Mouse (Mus musculus) stomach, embryonic 14.5 days (tissue): ENCODE results near the gene Mettl6. TPM values are rescaled to one million over a fixed set of nuclear protein-coding genes. Genes with fewer than 3 reads are reported as not detected.

Experiments used
- ATAC-seq: fragments of 200-750 bp; cut with Nextera tagmentation; 2 replicates; pipeline ENCODE4 v1.8.0; 2017; ENCODE audit warnings: low read depth, moderate TSS enrichment; ENCODE audit not compliant: insufficient number of reproducible peaks, insufficient read depth, low FRiP score
- H3K27ac ChIP-seq: fragments of 300-500 bp; sonication (generic); 2 replicates; pipeline ENCODE4 v1.5.1; 2014; ENCODE audit warnings: mild to moderate bottlenecking, low read length, moderate library complexity, mixed read lengths
- H3K27me3 ChIP-seq: fragments of 300-500 bp; sonication (generic); 2 replicates; pipeline ENCODE4 v1.6.1; 2014; ENCODE audit warnings: low read length, control low read depth, mixed read lengths; ENCODE audit not compliant: control insufficient read depth, insufficient read depth
- H3K36me3 ChIP-seq: fragments of 300-500 bp; sonication (generic); 2 replicates; pipeline ENCODE4 v1.6.1; 2014; ENCODE audit warnings: mild to moderate bottlenecking, control low read depth, low read length, moderate library complexity, mixed read lengths; ENCODE audit not compliant: control insufficient read depth, insufficient read depth
- H3K4me1 ChIP-seq: fragments of 300-500 bp; sonication (generic); 2 replicates; pipeline ENCODE4 v1.6.1; 2014; ENCODE audit warnings: low read length, control low read depth, mixed read lengths; ENCODE audit not compliant: control insufficient read depth, insufficient read depth
- H3K4me2 ChIP-seq: fragments of 300-500 bp; sonication (generic); replicated peaks from 2 replicates; pipeline ENCODE4 v1.6.1; 2014; ENCODE audit warnings: low read depth, low read length, control low read depth
- H3K4me3 ChIP-seq: fragments of 300-500 bp; sonication (generic); 2 replicates; pipeline ENCODE4 v1.5.1; 2014; ENCODE audit warnings: low read depth, low read length, control low read depth
- H3K9ac ChIP-seq: fragments of 300-500 bp; sonication (generic); replicated peaks from 2 replicates; pipeline ENCODE4 v1.6.1; 2014; ENCODE audit warnings: low read depth, mild to moderate bottlenecking, control low read depth, low read length, moderate library complexity, mixed read lengths
- H3K9me3 ChIP-seq: fragments of 300-500 bp; sonication (generic); 2 replicates; pipeline ENCODE4 v1.6.1; 2016; ENCODE audit warnings: low read depth, low read length, control low read depth; ENCODE audit not compliant: control insufficient read depth
- WGBS: fragments of 180-500 bp; shearing (Covaris S2); extraction: QIAGEN DNeasy Blood & Tissue Kit; methylation state at CpG from one replicate; pipeline ENCODE4 v1.1.7; 2014; 5-methylcytosine and 5-hydroxymethylcytosine counted together
- polyA plus RNA-seq: library from polyadenylated mRNA; unstranded; fragments of >200 nt; fragmentation: Nextera tagmentation; extraction: Ambion mirVana; gene quantifications from 2 replicates; pipeline ENCODE4 v1.2.1, GENCODE M21; 2014

Mettl6 gene
- polyA plus RNA-seq, 1 experiment from 2014 or later, result 65.9 TPM

GRCm38 (mm10) chr14:31443616-31444015 is 51.2 kb downstream of the Mettl6 start:
- WGBS, result 65% methylated on average over 6 of the region's 6 CpGs
- H3K9me3 ChIP-seq, result no peaks in the 10 kb centered on the region
- no peak for ATAC-seq
- no peak overlapping the region for H3K4me2 ChIP-seq
- H3K27me3 ChIP-seq, result no peaks in the 10 kb centered on the region
- H3K36me3 ChIP-seq, result no peaks in the 10 kb centered on the region
- no peak overlapping the region for H3K4me3 ChIP-seq
- H3K4me1 ChIP-seq, result no peaks in the 10 kb centered on the region
- H3K9ac ChIP-seq, result no peak overlapping the region
- no peak overlapping the region for H3K27ac ChIP-seq

GRCm38 (mm10) chr14:31440725-31441124 is 54.1 kb downstream of the Mettl6 start:
- no peaks in the 10 kb centered on the region for H3K4me1 ChIP-seq
- no peak overlapping the region for H3K9ac ChIP-seq
- no peaks in the 10 kb centered on the region for H3K9me3 ChIP-seq
- H3K4me3 ChIP-seq, result no peak overlapping the region
- no peaks in the 10 kb centered on the region for H3K27me3 ChIP-seq
- no peak overlapping the region for H3K4me2 ChIP-seq
- no peak for ATAC-seq
- H3K36me3 ChIP-seq, result no peaks in the 10 kb centered on the region
- 80% methylated on average over 6 of the region's 6 CpGs for WGBS
- no peak overlapping the region for H3K27ac ChIP-seq

DNA sequence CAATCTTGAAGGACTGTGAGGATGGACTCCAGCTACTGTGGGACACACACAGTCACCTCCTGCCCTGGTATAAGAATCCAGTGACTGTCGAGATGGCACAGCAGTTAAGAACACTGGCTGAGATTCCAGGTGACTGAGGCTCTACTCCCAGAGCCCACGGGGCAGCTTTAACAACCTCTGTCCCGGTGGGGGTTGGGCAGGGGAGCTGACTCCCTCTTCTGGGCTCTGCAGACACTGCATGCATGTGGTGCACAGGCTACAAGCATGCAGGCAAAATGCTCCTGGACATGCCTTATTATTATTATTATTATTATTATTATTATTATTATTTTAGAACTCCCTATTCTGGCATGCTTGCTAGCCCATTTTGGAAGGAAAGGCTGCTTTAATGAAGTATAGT is 54.6 kb downstream of the Mettl6 start:
- Histone ChIP-seq H3K27me3 (no peaks in the 10 kb centered on the region), H3K27ac (no peak overlapping the region), H3K4me1 (no peaks in the 10 kb centered on the region), H3K9ac (no peak overlapping the region), H3K4me3 (no peak overlapping the region), H3K36me3 (no peaks in the 10 kb centered on the region), H3K4me2 (no peak overlapping the region), H3K9me3 (no peaks in the 10 kb centered on the region)
- 23% methylated on average over 3 of the region's 3 CpGs for WGBS
- ATAC-seq, result no peak

GRCm38 (mm10) chr14:31439279-31439678 is 55.6 kb downstream of the Mettl6 start:
- H3K4me3 ChIP-seq, result no peak overlapping the region
- H3K9ac ChIP-seq, result no peak overlapping the region
- peaks cover under 1% of the 10 kb centered on the region; the same call in 1 of the 2 replicates for H3K4me1 ChIP-seq
- no peaks in the 10 kb centered on the region for H3K9me3 ChIP-seq
- H3K27me3 ChIP-seq, result no peaks in the 10 kb centered on the region
- no peaks in the 10 kb centered on the region for H3K36me3 ChIP-seq
- 68% methylated on average over 11 of the region's 11 CpGs for WGBS
- H3K27ac ChIP-seq, result no peak overlapping the region
- ATAC-seq, result no peak
- no peak overlapping the region for H3K4me2 ChIP-seq

- no peak overlapping the region for H3K27ac ChIP-seq
- H3K4me1 ChIP-seq, result peaks cover 9% of the 10 kb centered on the region; the same call in 1 of the 2 replicates
- no peaks in the 10 kb centered on the region for H3K36me3 ChIP-seq
- no peak for ATAC-seq
- H3K4me3 ChIP-seq, result no peak overlapping the region
- H3K4me2 ChIP-seq, result no peak overlapping the region
- no peak overlapping the region for H3K9ac ChIP-seq
- H3K27me3 ChIP-seq, result no peaks in the 10 kb centered on the region
- no peaks in the 10 kb centered on the region for H3K9me3 ChIP-seq
- WGBS, result 77% methylated on average over 8 of the region's 8 CpGs
These were observed 56.9 kb downstream of the Mettl6 start for GRCm38 (mm10) chr14:31437826-31438529.

DNA sequence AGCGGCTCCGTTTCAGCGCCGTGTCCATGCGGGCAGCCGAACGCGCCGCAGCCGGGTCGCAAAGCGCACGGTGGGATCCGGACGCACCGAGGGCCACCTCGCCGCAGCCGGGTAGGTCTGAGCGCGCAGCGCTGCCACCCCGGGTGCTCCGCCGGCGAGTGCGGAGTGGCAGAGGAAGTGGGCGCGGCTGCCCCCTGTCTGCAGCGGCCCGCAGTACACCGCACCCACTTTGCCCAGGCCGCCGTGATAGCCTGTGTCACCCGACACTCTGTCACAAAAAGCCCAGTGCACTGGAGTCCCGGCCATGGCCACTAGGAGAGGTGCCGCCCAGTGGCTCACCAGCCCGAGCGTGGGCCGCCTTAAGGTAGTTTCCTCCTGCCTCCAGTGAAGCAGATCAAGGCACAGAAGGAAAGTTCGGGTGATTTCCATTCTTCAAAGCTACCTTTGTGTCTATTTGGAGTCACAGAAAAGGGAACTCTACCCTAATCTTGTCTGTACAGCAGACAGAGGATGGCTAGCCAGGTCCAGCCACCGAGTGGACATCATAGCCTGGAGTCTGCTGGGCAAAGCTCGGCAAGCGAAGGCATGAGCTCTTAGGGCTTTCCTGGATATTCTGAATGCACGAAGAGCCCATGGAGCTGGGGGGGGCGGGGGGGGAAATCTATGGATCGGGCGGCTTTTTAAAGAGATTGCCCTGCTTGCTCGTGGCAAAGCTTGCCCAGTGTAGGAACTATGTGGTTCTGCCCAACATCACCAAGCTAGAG is 58.7 kb downstream of the Mettl6 start, which contains the start of gene Sh3bp5:
TSS of gene Sh3bp5 (minus strand) at position 149 of the 764 bp plus-strand sequence.
- ATAC-seq, result peak; percentile 92
- Histone ChIP-seq H3K4me3 (peak within 1 kb of the TSS; percentile 62), H3K9me3 (no peaks in the 10 kb centered on the region), H3K27ac (no peak within 1 kb of the TSS; the same call in 1 of the 2 replicates), H3K4me1 (peaks cover 15% of the 10 kb centered on the region; the same call in 1 of the 2 replicates), H3K36me3 (no peaks in the 10 kb centered on the region), H3K9ac (peak within 1 kb of the TSS; percentile 65), H3K4me2 (peak within 1 kb of the TSS; percentile 97), H3K27me3 (no peaks in the 10 kb centered on the region)
- 9% methylated on average over 49 of the region's 49 CpGs for WGBS

GRCm38 (mm10) chr14:31435018-31435915 is 59.6 kb downstream of the Mettl6 start:
- H3K9ac ChIP-seq, result peak overlapping the region; percentile 65
- no peaks in the 10 kb centered on the region for H3K27me3 ChIP-seq
- H3K4me1 ChIP-seq, result peaks cover 15% of the 10 kb centered on the region; the same call in 1 of the 2 replicates
- WGBS, result 1% methylated on average over 53 of the region's 53 CpGs
- peak overlapping the region; percentile 97 for H3K4me2 ChIP-seq
- H3K9me3 ChIP-seq, result no peaks in the 10 kb centered on the region
- H3K27ac ChIP-seq, result no peak overlapping the region; the same call in 1 of the 2 replicates
- peak overlapping the region; percentile 62 for H3K4me3 ChIP-seq
- ATAC-seq, result peak; percentile 20; the same call in 1 of the 2 replicates
- H3K36me3 ChIP-seq, result no peaks in the 10 kb centered on the region

- H3K9ac ChIP-seq, result no peak overlapping the region; the same call in 1 of the 2 replicates
- H3K36me3 ChIP-seq, result no peaks in the 10 kb centered on the region
- 52% methylated on average over 5 of the region's 5 CpGs for WGBS
- H3K4me3 ChIP-seq, result peak overlapping the region; percentile 62; the same call in 1 of the 2 replicates
- no peaks in the 10 kb centered on the region for H3K27me3 ChIP-seq
- ATAC-seq, result no peak
- H3K4me2 ChIP-seq, result peak overlapping the region; percentile 97; the same call in 1 of the 2 replicates
- H3K4me1 ChIP-seq, result peaks cover 15% of the 10 kb centered on the region; the same call in 1 of the 2 replicates
- H3K9me3 ChIP-seq, result no peaks in the 10 kb centered on the region
- no peak overlapping the region for H3K27ac ChIP-seq
These were observed 60.4 kb downstream of the Mettl6 start for GRCm38 (mm10) chr14:31434426-31434825.
